Mouse (Mus musculus) embryonic fibroblast, embryonic 13.5 days (primary cell): ENCODE results near the gene Spen.

ENCODE experiments used
- CTCF ChIP-seq: IDR thresholded peaks from 2 replicates; pipeline ENCODE4 v1.5.1; 2011; ENCODE audit warnings: mild to moderate bottlenecking, control low read depth, low read length, moderate library complexity, borderline replicate concordance; ENCODE audit not compliant: insufficient read depth
- POLR2A ChIP-seq: IDR thresholded peaks from 2 replicates; pipeline ENCODE4 v1.6.1; 2011; ENCODE audit warnings: low read depth, mild to moderate bottlenecking, control low read depth, low read length, moderate library complexity

- TF ChIP-seq POLR2A: peak; percentile 52; the same call in 1 of the 2 replicates
- no peak for TF ChIP-seq CTCF
These were observed 20.9 kb upstream of the Spen start for GRCm38 (mm10) chr4:141559131-141559897.
